Mouse (Mus musculus) liver, postnatal 0 days (tissue): ENCODE measurements around the gene Npl. TPM values are rescaled to one million over a fixed set of nuclear protein-coding genes. Genes with fewer than 3 reads are reported as not detected.

Source experiments
- ATAC-seq: fragments of 200-750 bp; cut with Nextera tagmentation; 2 replicates; pipeline ENCODE4 v1.8.0; 2017; ENCODE audit warnings: mild to moderate bottlenecking, moderate library complexity
- DNase-seq: peaks from one replicate; pipeline ENCODE4 v3.0.0-alpha.2; 2016
- H3K27ac ChIP-seq: fragments of 300-500 bp; sonication (generic); 2 replicates; pipeline ENCODE4 v1.5.1; 2014; ENCODE audit warnings: antibody characterized with exemption, moderate library complexity, mild to moderate bottlenecking, low read depth
- H3K27me3 ChIP-seq: fragments of 300-500 bp; sonication (generic); 2 replicates; pipeline ENCODE4 v1.6.1; 2014; ENCODE audit warnings: low read length, control low read depth, mixed read lengths; ENCODE audit not compliant: insufficient read depth
- H3K36me3 ChIP-seq: fragments of 300-500 bp; sonication (generic); replicated peaks from 2 replicates; pipeline ENCODE4 v1.6.1; 2014; ENCODE audit warnings: mild to moderate bottlenecking, control low read depth, low read length, moderate library complexity, mixed read lengths; ENCODE audit not compliant: insufficient read depth
- H3K4me1 ChIP-seq: fragments of 300-500 bp; sonication (generic); 2 replicates; pipeline ENCODE4 v1.6.1; 2014; ENCODE audit warnings: antibody characterized with exemption, mild to moderate bottlenecking, control low read depth; ENCODE audit not compliant: insufficient read depth
- H3K4me2 ChIP-seq: fragments of 300-500 bp; sonication (generic); 2 replicates; pipeline ENCODE4 v1.6.1; 2014; ENCODE audit warnings: low read depth, mild to moderate bottlenecking, low read length, moderate library complexity, mixed read lengths
- H3K4me3 ChIP-seq: fragments of 300-500 bp; sonication (generic); 2 replicates; pipeline ENCODE4 v1.5.1; 2014; ENCODE audit warnings: low read depth, low read length
- H3K9ac ChIP-seq: fragments of 300-500 bp; sonication (generic); replicated peaks from 2 replicates; pipeline ENCODE4 v1.6.1; 2014; ENCODE audit warnings: mild to moderate bottlenecking, moderate library complexity
- H3K9me3 ChIP-seq: fragments of 300-500 bp; sonication (generic); 2 replicates; pipeline ENCODE4 v1.6.1; 2016; ENCODE audit warnings: mild to moderate bottlenecking, control low read depth, low read length, mixed read lengths
- CTCF ChIP-seq: sonication (generic); IDR thresholded peaks from 2 replicates; pipeline ENCODE4 v1.5.1; 2016; ENCODE audit warnings: antibody characterized with exemption, low read depth
- EP300 ChIP-seq: IDR thresholded peaks from 2 replicates; pipeline ENCODE4 v1.6.1; 2016; ENCODE audit warnings: antibody characterized with exemption, low read depth, mild to moderate bottlenecking
- WGBS: fragments of 180-500 bp; shearing (Covaris S2); extraction: QIAGEN DNeasy Blood & Tissue Kit; methylation state at CpG from one replicate; pipeline ENCODE4 v1.1.7; 2014; ENCODE audit not compliant: insufficient replicate concordance; 5-methylcytosine and 5-hydroxymethylcytosine counted together
- polyA plus RNA-seq: library from polyadenylated mRNA; unstranded; fragments of >200 nt; fragmentation: Nextera tagmentation; extraction: Ambion mirVana; gene quantifications from 2 replicates; pipeline ENCODE4 v1.2.1, GENCODE M21; 2015

Gene Npl
- polyA plus RNA-seq, 1 experiment from 2014 or later, result 6.8 TPM

- H3K9ac ChIP-seq, result no peak overlapping the region
- ATAC-seq, result no peak
- H3K9me3 ChIP-seq, result no peaks in the 10 kb centered on the region
- TF ChIP-seq EP300 (no peak), CTCF (no peak)
- no peak overlapping the region for H3K4me2 ChIP-seq
- no peaks in the 10 kb centered on the region for H3K27me3 ChIP-seq
- H3K4me1 ChIP-seq, result no peaks in the 10 kb centered on the region
- 80% methylated on average over 7 of the region's 7 CpGs for WGBS
- H3K4me3 ChIP-seq, result no peak overlapping the region
- H3K36me3 ChIP-seq, result no peaks in the 10 kb centered on the region
- DNase-seq, result no peak
- H3K27ac ChIP-seq, result no peak overlapping the region
These were observed 14.9 kb upstream of the Npl start for GRCm38 (mm10) chr1:153564701-153565100.

GRCm38 (mm10) chr1:153563675-153564074, 13.8 kb upstream of the Npl start:
- 46% methylated on average over 2 of the region's 2 CpGs for WGBS
- no peaks in the 10 kb centered on the region for H3K36me3 ChIP-seq
- H3K4me1 ChIP-seq, result no peaks in the 10 kb centered on the region
- ATAC-seq (no peak), DNase-seq (peak; percentile 21)
- no peak overlapping the region for H3K4me3 ChIP-seq
- no peak overlapping the region for H3K27ac ChIP-seq
- H3K4me2 ChIP-seq, result no peak overlapping the region
- H3K9me3 ChIP-seq, result no peaks in the 10 kb centered on the region
- TF ChIP-seq CTCF (peak; percentile 41), EP300 (no peak)
- H3K27me3 ChIP-seq, result no peaks in the 10 kb centered on the region
- no peak overlapping the region for H3K9ac ChIP-seq

- no peak overlapping the region for H3K27ac ChIP-seq
- ATAC-seq (no peak), DNase-seq (no peak)
- no peak overlapping the region for H3K9ac ChIP-seq
- no peaks in the 10 kb centered on the region for H3K27me3 ChIP-seq
- H3K9me3 ChIP-seq, result no peaks in the 10 kb centered on the region
- H3K36me3 ChIP-seq, result no peaks in the 10 kb centered on the region
- 77% methylated on average over 6 of the region's 6 CpGs for WGBS
- no peak overlapping the region for H3K4me2 ChIP-seq
- no peak for TF ChIP-seq CTCF
- TF ChIP-seq EP300, result no peak
- H3K4me3 ChIP-seq, result no peak overlapping the region
- H3K4me1 ChIP-seq, result no peaks in the 10 kb centered on the region
These were observed 11.0 kb upstream of the Npl start for GRCm38 (mm10) chr1:153560805-153561204.

GRCm38 (mm10) chr1:153559701-153560100, 9.9 kb upstream of the Npl start:
- no peak overlapping the region for H3K4me2 ChIP-seq
- H3K27ac ChIP-seq, result peak overlapping the region; percentile 13
- TF ChIP-seq EP300 (no peak), CTCF (no peak)
- DNase-seq (peak; percentile 40), ATAC-seq (peak; percentile 86)
- H3K4me3 ChIP-seq, result no peak overlapping the region
- H3K9me3 ChIP-seq, result no peaks in the 10 kb centered on the region
- 48% methylated on average over 7 of the region's 7 CpGs for WGBS
- H3K9ac ChIP-seq, result no peak overlapping the region
- no peaks in the 10 kb centered on the region for H3K36me3 ChIP-seq
- no peaks in the 10 kb centered on the region for H3K27me3 ChIP-seq
- H3K4me1 ChIP-seq, result no peaks in the 10 kb centered on the region

- H3K4me1 ChIP-seq, result no peaks in the 10 kb centered on the region
- H3K27ac ChIP-seq, result peak overlapping the region; percentile 13
- no peak overlapping the region for H3K4me2 ChIP-seq
- no peak overlapping the region for H3K4me3 ChIP-seq
- DNase-seq (peak; percentile 75), ATAC-seq (peak; percentile 79)
- no peaks in the 10 kb centered on the region for H3K27me3 ChIP-seq
- no peaks in the 10 kb centered on the region for H3K36me3 ChIP-seq
- WGBS, result 15% methylated on average over 9 of the region's 9 CpGs
- TF ChIP-seq EP300 (no peak), CTCF (peak; percentile 87)
- H3K9me3 ChIP-seq, result no peaks in the 10 kb centered on the region
- H3K9ac ChIP-seq, result no peak overlapping the region
These were observed 9.3 kb upstream of the Npl start for GRCm38 (mm10) chr1:153559126-153559647.

- TF ChIP-seq CTCF, result peak; percentile 91
- TF ChIP-seq EP300, result no peak
- Histone ChIP-seq H3K9me3 (no peaks in the 10 kb centered on the region), H3K4me3 (no peak overlapping the region), H3K4me2 (no peak overlapping the region), H3K27ac (no peak overlapping the region), H3K4me1 (no peaks in the 10 kb centered on the region), H3K9ac (no peak overlapping the region), H3K27me3 (no peaks in the 10 kb centered on the region), H3K36me3 (no peaks in the 10 kb centered on the region)
- peak; percentile 29 for DNase-seq
- WGBS, result 9% methylated on average over 2 of the region's 2 CpGs
- ATAC-seq, result 0 out of 2 replicates have a peak, but pooled peaks have one; percentile 30
These were observed 7.1 kb upstream of the Npl start for GRCm38 (mm10) chr1:153556896-153557295.
